Mouse (Mus musculus) spleen, postnatal 4 days (tissue): ENCODE results near the gene B4galt5.

Experiments
- DNase-seq, 2 experiments: peaks; one replicate each; pipeline ENCODE4 v3.0.0; 2022; ENCODE audit warnings: low spot score in 2 of 2

B4galt5 gene

DNA sequence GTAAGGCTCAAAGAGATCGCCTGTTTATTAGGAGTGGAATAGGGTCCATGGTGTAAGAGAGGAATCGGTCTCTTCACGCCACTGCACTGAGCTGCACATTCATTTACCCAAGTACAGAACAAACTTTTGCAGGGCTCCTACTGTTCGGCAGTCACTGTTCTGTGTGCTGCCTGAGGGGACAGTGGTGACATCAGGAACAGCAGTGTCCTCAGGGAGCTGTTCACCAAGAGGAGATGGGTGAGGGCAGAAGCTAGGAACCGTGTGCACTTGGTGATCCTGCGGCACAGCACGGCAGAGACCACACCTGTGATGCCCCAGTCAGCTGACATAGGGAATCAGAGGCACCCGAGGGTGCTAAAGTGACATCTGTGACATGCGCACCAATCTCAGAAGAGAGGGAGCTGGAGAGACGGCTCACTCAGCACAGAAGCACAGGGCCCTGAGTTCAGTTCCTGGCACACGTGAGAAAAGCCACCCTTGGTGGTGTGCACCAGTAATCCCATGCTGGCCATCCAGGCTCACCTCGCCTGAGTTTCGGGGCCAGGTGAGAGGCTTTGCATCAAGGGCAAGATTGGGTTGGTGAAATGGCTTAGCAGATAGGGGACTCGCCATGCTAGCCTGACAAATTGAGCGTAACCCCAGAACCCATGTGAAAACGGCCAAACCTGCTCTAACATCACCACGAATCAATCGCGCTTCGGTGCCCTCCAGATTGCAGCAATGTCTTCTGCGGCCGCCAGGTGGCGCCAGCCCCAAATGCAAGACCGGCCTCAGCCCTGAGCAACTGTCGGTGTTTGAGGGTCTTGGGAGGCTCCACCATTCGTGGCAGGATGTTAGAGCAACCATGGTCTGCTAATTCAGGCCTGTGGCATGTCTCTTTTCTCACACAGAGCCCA, 68.6 kb downstream of the B4galt5 start:
- DNase-seq = peak; percentile 70 to 89

DNA sequence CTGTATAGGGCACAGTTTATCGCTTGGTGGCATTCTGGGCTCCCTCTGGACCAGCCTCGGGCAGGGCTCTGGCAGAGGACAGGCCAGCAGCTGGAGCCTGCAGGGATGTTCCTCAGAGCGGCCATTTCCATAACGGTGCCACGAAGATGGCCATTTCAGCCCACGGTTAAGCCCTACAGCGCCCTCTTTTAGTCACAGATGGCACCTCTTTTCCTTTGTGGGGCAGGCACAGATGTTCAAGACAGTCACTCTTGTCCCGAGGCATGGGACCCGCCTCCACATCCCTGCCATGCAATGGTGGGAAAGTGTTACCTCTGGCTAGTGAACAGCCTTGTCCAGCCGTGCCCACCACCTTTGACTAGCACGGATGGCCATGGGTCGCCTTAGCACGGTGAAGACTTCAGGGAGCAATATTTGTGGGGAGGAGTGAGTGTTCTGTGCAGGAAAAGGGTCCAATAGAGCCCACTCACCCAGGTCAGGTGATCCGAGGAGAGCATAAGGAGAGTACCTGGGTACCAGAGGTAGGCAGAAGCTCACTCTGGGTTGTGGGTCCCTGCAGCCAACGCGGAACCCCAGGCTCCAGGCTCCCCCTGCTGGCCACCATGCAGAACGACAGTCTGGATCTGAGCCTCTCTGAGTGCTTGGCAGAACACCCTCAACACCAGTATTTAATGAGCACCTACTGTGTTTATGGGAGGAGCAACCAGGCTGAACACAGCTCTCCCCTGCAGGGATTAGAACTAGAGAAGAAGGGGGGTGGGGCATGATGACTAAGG, 70.0 kb downstream of the B4galt5 start:
- DNase-seq = peak; percentile 44 to 88

DNA sequence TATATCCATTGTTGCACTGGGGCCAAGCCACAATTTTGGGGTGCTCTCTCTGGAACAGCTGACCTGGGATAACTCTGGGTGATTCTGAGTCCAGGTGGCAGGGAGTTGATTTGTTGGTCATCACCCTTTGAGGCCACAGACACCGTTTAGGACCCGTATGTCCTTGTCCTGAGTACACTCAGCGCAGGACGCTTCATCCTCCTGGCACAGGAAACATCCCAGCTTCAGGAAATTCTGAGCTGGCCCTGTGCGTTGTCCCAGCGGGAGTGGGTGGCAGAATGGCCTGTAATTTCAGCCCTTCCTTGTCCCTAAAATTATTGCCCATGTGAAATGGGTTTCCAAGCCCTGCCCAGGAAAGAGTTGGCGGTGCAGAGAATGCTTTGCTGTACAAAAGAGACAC, 71.0 kb downstream of the B4galt5 start:
- DNase-seq = peak in 1 of 2 experiments; percentile 7

DNA sequence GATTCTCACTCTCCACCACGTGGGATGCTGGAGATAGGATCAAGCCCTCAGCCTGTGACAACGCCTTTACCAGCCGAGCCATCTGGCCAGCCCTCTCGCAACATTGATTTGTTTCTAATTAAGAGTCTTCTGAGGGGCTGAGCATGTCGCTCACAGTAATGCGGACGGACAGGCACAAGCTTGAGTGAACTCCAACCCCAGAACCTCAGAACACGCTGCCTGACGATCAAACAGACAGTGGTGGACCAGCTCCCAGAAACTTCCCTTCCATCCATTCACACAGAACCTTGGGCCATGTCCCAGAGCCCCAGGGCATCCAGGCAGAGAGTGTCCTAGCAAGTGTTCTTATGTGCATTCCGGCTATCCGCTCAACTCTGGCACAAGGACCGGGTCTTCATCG, 72.0 kb downstream of the B4galt5 start:
- DNase-seq = peak; percentile 8 to 54

DNA sequence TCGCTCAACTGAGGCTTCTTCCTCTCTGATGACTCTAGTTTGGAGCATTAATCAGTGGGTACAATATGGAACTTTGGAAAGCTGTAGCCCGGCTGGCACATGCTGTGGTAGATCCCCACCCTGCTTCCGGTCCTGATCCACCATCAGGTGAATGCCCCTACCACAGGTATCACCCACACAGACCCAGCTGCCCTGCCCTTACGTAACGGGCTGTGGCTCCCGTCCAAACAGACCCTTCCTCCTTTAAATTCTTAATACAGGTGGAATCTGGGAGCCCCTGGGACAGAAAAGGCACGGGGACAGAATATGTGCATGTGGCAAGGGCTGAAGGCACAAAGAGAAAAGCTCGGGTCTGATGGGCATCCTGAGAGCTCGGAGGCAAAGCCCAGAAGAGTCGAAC, 73.1 kb downstream of the B4galt5 start:
- DNase-seq = peak; percentile 7 to 35

DNA sequence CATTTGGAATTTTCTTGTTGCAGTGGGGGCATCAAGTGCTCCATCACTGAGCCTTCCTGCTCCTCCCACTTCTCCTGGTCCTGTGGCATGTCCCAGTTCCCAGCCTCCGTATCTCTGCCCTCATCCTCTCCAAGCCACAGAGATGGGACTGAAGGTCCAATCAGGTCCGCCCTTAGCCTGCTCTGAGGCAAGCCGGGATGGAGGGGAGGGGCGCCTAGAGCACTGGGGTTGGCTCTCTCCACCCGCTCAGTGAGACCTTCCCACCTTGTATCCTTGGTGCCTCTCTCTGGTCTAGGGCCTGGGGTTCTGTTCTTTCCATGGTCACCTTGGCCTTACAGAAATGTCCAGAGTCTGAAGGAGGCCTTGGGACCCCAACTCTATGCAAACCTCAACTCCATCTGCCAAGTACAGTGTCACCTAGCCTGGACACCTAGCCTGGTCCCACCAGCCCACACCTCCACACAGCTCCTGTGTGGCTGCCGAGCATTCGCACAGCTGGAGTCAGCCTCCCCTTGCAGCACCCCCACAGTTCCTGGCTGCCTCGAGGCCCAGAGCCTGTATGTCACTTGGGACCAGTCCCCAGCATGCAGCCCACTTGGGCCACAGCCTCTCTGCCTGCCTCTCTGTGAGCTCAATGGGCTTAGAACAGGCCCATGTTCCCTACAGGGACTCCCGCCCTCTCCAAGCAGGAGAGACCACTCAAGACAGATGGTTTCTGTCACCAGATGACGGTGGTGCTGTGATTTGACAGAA, 74.1 kb downstream of the B4galt5 start:
- DNase-seq = peak; percentile 9 to 55

DNA sequence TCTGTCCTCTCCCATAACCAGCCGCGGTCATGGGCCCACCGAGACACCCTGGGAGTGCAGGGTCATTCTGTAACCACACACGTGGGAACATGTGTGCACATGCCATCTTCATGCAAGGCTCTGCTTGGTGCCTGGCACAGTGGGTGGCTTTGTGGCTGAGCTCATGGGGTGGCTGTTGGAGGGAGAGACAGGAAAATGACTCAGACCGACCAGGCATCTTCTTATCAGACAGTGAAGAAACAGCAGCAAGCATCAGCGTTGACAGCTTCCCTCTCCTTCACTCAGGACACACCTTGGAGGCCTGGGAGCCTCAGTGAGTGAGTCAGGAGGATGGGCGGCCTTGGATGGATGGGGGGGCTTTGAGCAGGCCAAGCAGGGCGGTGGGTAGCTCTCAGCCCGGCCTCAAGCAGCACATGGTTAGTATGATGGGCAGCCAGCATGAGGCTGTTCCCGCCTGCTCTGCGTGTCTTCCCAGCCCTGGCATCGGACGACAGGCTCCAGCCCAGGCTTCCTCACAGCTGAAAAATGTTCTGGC, 75.7 kb downstream of the B4galt5 start:
- peak; percentile 10 to 55 for DNase-seq

DNA sequence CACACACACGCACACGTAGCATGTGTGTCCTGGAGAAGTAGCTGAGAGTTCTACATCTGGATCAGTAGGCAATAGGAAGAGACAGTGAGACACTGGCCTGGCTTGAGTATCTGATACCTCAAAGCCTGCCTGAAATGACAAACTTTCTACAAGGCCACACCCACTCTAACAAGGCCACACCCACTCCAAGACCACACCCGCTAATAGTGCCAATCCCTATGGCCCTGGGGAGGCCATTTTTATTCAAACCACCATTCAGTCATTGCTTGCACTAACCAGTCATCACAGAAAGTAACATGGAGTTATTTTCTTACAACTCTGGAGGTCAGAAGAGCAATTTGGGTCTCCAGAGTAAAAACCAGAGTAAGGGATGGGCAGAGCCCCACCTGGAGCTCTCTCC, 76.3 kb downstream of the B4galt5 start:
- DNase-seq = peak in 1 of 2 experiments; percentile 6

DNA sequence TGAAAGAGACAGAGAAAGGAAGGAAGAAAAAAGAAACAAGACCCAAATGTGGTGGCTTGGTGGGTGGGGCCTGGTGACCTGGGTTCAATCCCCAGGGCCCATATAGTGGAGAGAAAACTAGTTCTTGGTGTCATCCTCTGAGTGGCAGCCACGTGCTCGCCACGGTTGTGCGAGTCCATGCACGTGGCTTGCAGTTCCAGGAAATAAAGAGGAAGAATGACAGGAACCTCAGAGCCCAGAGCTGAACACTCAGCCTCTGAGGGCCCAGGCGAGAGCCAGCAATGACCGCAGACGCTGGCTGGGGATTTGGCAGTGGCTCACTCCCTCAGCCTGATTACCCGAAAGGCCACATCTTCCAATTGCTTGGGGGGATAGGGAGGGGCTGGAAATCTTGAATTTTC, 77.9 kb downstream of the B4galt5 start:
- peak; percentile 11 to 54 for DNase-seq

DNA sequence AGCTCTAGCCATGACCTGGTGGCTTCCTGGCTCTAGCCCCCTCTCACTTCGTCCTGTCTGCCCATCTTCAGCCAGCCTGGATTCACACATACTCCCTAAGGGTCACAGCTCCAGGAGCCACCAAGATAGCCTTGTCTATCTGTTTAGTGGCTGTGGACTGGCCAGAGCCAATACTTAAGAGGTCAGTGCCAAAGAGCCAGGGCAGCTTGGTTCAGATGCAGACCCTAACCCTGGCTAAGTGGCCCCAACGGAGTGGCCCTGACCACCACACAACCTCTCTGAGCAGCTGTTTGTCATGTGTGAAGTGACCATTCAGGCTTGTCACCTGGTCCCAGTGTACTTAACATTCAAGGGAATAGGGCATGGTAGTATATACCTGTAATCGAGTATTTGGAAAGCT, 78.5 kb downstream of the B4galt5 start:
- DNase-seq = peak; percentile 10 to 54

DNA sequence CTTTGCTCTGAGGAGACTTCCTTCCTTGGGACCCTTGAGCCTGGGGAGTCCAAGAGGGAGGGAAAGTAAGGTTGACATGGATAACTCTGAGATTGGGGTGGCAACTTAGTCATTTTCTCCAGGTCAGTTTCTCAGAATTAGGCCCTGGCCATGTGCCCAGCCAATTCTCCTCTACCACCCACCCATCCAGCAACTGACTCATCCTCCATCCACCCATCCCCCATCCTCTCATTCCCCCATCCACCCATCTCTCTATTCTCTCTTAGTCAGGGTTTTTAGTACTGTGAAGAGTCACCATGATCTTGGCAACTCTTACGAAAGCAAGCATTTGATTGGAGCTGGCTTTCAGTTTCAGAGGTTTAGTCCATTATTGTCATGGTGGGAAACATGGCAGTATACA, 80.3 kb downstream of the B4galt5 start:
- no peak for DNase-seq

DNA sequence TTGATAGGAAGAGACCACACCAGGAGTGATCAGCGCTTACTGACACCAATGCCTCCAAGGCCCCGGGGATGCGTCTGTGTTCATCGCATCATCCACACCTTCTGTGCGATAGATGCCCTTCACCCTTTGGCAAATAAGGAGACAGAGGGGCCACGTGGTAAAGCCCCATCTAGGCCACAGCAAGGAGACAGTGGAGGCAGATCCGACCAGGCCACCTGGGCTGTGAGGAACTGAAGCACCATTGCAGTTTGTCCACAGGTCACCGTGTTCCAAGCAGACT, 80.6 kb downstream of the B4galt5 start:
- peak in 1 of 2 experiments; percentile 56 for DNase-seq

DNA sequence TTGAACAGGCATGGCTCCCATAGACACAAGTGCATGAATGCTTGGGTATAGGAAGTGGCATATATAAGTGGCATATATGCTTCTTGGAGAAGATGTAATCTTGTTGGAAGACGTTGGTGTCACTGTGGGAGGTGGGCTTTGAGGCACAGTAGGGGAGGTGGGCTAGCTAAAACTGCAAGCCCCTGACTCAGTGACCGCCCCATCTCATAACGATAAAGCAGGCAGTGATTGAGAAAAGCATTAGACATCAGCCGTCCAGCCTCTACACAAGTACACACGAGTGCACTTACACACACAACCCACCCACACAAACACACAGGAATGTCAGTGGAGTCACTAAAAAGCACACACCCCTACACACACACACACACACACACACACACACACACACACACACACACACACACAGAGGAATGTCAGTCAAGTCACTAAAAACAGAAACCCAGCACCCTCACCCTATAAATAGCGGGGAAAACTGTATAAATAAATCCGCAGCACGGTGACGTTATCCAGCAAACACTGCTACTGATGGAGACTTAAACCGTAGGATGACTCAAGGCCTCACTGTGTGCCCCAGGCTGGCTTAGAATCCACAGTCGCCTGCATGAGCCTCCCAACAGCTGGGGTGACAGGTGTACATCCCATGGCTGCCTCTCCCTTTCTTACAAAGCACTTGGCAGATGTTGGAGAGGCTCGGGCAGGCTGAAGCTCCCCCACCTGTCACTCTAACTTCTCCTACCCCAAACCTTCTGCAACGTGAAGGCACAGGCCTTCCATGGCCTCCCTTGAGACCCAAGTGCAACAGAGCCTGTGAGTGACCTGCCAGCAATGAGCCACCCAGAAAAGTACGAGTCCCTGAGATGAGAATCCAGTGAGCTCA, 81.2 kb downstream of the B4galt5 start:
- peak in 1 of 2 experiments; percentile 9 for DNase-seq

DNA sequence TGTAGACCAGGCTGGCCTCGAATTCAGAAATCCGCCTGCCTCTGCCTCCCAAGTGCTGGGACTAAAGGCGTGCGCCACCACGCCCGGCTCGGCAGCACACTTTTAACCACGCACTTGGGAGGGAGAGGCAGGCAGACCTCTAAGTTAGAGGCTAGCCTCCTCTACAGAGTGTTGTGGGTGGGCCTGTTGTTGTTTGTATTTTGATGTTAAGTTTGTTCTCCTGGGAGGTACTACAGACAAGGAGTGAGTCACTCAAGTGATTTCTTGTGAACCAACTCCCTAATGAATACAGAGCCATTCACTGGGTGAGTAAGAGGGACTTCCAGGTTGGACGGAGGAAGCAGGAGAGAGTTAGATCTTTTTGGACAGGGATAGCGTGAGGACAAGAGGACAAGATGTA, 82.8 kb downstream of the B4galt5 start:
- DNase-seq = peak in 1 of 2 experiments; percentile 46

DNA sequence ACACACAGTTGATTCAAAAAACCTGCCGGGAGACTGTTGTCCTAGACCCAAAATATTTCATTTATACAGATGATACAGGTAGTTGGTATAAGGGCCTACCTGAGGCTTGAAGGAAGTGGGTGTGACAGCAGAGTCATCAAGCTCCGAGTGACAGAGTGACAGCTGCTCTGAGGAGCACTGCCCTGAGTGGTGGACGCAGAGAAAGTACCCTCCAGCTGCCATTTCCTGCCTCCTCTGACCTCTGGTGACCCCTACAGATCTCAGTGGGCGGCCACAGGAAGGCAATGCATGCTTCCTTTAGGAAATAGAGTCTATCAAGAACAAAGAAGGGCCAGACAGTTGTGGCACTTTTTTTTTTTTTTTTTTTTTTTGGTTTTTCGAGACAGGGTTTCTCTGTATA, 83.2 kb downstream of the B4galt5 start:
- peak; percentile 5 to 49 for DNase-seq

DNA sequence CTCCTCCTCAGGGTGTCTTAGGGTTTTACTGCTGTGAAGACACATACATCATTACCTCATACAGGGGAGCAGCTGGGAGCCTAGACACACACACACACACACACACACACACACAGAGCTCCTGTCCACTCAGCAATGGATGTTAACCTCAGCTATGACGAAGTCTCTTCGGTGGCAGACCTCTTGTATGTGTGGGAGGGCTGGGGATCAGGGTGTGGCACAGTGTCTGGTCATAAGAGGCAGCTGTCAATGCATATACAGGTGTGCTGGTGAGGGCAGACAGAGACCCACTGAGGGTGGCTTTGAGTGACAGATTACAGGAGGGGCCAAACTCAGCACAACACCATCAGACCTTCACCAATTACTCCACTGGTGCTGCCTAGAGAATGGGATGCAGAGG, 84.0 kb downstream of the B4galt5 start:
- peak in 1 of 2 experiments; percentile 45 for DNase-seq

DNA sequence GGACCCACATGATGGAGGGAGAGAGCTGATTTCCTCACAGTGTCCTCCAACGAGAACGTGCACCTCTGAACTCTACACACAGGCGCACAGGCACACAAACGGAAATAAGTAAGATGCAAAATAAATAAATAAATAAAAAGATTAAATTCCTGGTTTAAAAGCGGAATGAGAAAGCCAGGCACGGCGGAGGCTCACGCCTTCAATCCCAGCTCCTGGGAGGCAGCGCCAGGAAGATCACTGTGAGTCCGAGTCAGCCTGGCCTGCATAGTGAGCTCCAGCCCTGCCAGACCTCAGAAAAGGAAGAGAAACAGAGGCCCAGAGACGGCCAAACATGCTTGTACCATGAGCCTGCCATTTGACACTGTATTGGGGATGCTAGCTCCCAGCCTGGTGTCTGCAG, 85.1 kb downstream of the B4galt5 start:
- peak in 1 of 2 experiments; percentile 55 for DNase-seq

DNA sequence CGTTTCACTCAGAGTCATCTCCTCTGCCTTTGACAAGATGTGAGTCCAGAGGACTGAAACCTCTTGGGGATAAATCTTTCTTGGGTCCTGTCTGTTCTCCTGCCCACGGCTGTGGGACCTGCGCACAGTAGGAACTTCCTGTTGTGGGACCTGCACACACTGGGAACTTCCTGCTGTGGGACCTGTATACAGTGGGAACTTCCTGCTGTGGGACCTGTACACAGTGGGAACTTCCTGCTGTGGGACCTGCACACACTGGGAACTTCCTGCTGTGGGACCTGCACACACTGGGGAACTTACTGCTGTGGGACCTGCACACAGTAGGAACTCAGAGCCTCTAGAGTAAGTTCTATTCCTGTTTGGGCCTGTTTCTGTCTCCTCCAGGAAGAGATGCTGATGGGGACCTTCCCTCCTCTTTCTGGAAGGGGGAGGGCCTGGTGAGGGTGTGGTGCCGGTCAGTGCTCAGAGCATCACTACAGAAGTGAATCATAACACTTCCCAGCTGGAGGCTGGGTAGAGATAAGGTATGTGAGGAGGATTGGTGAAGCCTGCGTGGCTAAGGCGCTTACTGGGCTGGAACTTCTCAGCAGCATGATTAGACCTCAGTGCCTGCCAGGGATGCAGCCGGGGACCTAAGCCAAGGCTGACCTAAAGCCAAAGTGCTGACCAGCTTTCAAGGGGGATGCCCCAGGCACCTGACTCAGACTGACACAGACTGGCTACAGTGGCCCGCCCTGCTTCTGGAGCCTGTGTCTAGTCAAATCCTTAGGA, 85.8 kb downstream of the B4galt5 start:
- DNase-seq = peak in 1 of 2 experiments; percentile 57

DNA sequence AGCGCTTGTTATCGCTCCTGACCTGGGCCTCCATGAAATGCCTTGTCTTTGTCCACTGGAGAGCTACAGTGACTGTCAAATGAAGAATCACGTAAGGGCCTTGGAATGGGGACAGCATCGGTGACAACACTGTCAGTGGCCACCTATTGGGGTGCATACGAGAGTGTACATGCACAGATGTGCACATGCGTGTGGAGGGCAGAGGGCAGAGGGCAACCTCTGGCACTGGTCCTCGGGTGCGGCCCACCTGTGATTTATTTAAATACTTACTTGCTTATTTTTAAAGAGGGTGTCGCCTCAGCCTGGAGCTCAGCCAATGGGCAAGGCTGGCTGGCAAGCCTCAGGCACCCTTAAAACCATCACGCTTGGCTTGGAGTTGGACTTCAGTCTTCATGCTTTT, 86.5 kb downstream of the B4galt5 start:
- peak in 1 of 2 experiments; percentile 52 for DNase-seq

DNA sequence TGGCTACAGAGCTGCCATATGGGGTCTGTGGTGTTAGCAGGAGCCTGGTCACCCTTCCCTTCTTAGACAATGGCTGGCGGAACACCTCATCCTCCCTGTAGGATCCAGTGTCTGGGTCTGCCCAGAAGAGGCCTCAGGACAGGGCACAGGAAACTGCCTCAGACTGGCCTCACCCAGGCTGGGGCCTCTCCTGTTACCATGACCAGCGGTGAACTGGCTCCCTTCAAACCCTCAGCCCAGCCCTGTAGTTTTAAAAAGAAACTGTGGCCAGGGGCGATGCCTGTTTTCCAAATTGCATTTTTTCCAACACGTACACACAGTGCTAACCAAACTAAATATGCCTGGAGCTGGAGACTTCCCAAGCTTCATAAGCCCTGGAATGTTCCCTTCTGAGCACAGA, 87.9 kb downstream of the B4galt5 start:
- DNase-seq = no peak
